Mouse (Mus musculus): ENCODE measurements around the gene Gga2.

Gga2 gene

DNA sequence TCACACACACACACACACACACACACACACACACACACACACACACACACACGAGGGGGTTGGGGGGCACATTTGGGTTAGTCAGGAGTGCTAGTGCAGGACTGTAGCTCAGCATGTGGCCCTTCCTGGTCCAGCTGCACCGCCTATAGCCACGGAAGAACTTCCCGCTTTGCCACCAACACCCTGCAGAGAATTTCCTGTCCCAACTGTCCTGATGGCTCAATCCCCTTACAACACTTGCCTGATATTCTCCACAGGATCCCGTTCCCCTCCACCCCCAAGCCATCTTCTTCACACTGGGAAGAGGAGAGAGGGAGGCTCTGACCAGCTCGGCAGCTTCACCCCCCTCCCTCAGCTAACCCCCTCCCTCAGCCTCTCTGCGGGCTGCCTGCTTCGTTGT, 20.6 kb downstream of the Gga2 start:
- no peak for DNase-seq (ENCODE audit: low spot score)

DNA sequence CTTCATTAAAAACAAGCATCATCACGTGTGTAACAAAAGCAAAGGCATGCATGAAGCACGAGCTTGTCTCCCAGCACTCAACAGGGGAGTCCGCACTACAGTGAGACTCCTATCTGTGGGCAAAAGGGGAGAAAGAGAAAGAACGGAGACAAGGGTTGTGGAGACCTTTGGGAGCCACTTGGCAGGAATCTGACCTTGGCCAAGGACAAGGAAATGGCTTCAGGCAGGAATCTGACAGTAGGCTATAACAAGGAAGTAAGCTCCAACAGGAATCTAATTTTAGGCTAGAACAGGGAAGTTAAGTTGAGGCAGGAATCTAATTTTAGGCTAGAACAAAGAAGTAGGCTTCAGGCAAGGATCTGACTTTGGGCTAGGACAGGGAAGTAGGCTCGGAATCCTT, 25.1 kb downstream of the Gga2 start:
- no peak for DNase-seq (ENCODE audit: low spot score)

DNA sequence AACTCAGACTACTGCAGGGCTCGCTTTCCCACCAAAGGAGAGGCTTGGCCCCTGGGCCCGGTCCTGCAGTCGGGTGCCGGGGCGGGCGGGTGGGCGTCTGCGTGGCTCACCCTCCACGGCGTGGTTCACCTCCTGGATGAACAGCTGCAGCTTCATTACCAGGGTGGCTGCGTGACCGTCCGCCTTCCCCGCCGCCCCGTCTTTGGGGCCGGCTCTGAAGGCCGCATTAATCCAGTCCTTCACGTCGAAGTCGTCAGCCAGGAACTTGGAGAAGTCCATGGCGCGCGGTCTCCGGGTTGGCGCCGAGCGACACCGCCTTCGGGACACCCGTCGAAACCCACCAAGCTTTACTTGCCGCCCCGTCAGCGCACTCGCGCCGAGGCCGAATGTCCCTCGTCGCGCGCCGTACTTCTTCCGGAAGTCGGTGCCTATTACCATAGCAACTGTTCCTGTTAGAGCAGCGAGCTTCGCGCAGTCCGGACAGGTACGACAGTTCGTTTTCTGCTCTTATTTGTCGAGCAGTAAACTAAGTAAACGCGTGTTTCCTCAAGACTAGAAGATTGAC, 39.6 kb downstream of the Gga2 start, which contains the start of gene Cog7:
TSS of gene Cog7 (minus strand) at position 405 of the 565 bp plus-strand sequence.
- DNase-seq (ENCODE audit: low spot score), result peak; percentile 89

DNA sequence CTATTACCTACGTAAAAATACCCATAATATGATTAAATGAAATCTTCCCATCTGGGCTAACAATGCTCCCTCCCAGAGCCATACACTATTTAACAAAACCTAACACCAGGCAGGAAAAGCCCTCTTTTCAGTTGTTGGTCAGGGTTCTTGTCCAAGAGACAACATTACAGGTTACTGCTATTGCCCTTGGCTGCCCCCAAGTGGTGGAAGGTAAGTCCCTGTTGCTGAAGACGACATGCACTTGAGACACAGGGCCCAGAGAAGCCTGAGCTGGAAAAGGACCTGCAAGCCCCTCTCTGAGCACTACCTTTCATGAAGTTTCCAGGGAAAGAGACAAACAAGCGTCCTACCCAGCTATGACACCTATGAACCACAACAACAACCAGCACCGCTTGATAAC, 46.0 kb downstream of the Gga2 start:
- DNase-seq (ENCODE audit: low spot score), result peak; percentile 56

- no peak for DNase-seq (ENCODE audit: low spot score)
These were observed 49.3 kb downstream of the Gga2 start for GRCm38 (mm10) chr7:121971698-121972097.

DNA sequence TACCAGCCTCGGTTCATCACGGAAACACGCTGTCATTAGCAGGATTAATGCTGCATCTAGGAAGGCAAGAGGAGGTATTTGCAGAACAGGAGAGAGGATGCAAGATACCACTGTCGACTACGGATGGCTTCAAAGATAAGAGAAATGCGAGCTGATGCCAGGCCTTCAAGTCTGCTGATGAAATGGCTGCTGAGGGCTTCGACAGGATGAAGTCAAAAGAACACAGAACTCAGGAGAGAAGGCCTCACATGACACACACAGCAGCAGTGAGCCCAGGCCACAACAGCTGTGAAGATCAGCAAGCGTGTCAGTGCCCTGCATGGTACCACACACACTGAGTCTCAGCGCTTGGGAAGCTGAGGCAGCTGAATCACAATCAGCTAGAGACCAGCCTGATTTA, 50.8 kb downstream of the Gga2 start:
- DNase-seq (ENCODE audit: low spot score), result no peak

GRCm38 (mm10) chr7:121968816-121969215, 52.2 kb downstream of the Gga2 start:
- DNase-seq (ENCODE audit: low spot score), result no peak

DNA sequence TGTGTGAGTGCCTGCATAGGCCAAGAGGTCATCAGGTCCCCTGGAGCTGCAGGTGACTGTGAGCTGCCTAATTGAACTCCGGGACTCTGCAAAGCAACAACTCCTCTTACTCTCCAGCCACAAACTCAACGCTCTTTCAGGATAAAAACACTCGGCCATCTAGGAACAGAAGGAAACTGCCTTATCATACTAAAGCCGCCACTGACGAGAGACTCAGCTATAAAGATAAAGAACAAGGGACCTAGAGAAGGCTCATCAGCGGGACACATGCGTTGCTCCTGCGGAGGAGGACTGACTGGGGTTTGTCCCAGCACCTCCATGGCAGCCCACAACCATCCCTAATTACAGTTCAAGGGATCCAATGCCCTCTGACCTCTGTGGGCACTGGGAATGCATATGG, 52.8 kb downstream of the Gga2 start:
- no peak for DNase-seq (ENCODE audit: low spot score)

- no peak for DNase-seq (ENCODE audit: low spot score)
These were observed 54.9 kb downstream of the Gga2 start for GRCm38 (mm10) chr7:121966169-121966568.

- DNase-seq (ENCODE audit: low spot score), result peak; percentile 54
These were observed 57.1 kb downstream of the Gga2 start for GRCm38 (mm10) chr7:121963883-121964398.

DNA sequence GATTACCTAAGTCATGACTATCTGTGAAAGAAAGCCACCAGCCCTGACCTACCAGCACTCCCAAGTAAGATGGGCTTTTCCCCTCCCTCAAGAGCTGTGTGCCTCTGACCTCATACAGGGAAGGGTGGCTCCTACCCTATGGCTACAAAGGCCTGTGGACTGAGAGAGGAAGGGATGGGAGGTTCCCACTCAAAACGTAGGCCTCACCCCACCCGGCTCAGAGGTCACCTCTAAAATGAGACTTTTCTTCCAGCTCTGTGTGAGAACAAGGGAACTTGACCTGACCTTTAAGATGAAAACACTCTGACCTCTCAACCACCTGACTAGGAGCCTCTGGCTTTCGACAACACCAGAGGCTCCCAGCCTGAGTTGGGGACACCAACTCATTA, 58.5 kb downstream of the Gga2 start:
- DNase-seq (ENCODE audit: low spot score), result no peak

- DNase-seq (ENCODE audit: low spot score), result no peak
These were observed 59.0 kb downstream of the Gga2 start for GRCm38 (mm10) chr7:121961913-121962570.

GRCm38 (mm10) chr7:121955802-121956201, 65.2 kb downstream of the Gga2 start:
- no peak for DNase-seq (ENCODE audit: low spot score)

DNA sequence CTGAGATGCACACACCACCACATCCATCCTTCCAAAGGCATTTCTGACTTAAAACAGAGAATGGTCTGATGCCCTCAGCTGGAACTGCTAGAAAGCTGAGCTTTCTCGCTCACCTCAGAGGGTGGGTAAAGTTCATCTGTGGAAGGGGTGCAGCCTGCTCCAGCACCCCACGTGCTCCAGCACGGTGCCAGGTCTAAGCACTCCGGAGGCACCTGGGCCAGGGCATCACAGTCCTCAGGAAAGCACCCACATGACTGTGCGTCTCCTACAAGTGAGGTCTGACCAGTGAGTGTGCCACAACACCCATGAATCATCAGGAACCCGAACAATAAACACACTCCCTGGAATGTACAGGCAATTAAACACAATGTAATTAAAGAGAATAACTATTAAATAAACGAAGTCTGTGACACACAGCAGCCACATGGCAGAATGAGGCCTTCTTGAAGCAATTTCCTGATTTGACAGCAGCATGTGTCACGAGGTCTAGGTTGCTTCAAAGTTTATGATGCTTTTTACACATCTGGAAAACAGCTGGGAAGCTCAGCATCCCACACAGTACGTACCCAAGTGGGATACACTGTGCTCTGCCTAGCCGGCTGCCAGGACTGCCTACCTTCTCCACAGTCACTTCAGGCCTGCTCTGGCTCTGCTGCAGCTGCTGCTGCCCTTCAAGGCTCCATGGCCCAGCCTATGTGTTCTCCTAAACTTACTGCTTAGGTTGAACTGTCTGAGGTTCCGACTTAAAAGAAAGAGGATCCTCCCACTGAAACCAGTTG, 65.9 kb downstream of the Gga2 start:
- DNase-seq (ENCODE audit: low spot score), result no peak

GRCm38 (mm10) chr7:121947513-121947912, 73.5 kb downstream of the Gga2 start:
- DNase-seq (ENCODE audit: low spot score), result no peak

DNA sequence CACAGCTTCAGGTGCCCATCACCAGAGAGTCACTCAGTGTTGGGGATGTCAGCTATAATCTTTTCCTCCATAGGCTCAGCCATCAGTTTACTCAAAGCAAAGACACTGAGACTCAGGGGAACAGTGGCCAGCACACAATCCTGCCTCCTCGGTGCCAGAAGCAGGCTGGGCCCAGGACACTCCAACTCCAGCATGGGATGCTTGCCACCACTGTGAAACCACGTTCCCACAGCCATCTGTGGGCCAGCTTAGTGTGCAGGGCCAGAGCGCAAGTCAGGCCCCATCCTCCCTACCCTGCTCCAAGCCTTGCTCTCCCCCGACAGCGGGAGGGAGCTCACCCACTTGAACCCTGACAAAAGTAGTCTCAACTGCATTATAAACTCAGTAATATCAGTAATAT, 74.8 kb downstream of the Gga2 start:
- DNase-seq (ENCODE audit: low spot score), result no peak

DNA sequence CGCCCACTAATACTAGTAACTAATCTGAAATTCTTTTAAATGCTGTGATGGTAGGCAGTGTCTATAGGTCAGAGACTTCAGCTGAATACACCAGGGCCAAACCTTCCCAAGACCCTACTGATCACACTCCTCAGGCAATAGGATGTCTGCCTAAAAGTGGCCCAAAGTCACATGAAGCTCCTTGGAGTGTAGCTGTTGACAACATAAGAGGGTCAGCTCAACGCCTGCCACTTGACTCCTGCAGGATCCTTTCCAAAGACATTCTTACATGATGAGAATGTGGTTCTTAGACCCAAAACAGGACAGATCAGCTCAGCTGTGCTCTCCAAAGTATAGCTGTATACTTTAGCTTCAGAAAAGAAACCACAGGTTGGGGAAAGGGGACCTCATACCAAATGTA, 78.7 kb downstream of the Gga2 start:
- no peak for DNase-seq (ENCODE audit: low spot score)

GRCm38 (mm10) chr7:121941640-121942039, 79.4 kb downstream of the Gga2 start:
- no peak for DNase-seq (ENCODE audit: low spot score)

DNA sequence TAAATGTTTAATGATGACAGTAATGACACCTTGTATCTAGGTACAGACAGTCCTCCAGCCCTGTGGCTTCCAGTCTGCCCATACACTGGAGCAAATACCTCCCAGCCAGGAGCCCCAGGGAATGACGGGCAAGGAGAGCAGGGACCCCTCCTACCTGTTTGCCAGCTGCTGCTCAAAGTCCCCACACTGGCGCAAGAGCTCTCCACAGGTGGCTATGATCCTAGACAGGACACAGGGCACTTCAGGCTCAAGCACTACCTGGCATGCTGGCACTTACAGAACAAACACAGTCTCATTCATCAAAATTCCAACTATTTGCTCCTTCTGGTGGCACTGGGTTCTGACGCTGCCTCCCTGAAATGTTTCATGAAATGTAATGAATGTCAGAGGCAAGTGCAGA, 80.0 kb downstream of the Gga2 start:
- DNase-seq (ENCODE audit: low spot score), result no peak

- DNase-seq (ENCODE audit: low spot score), result peak; percentile 86
These were observed 81.3 kb downstream of the Gga2 start for GRCm38 (mm10) chr7:121939729-121940128.

DNA sequence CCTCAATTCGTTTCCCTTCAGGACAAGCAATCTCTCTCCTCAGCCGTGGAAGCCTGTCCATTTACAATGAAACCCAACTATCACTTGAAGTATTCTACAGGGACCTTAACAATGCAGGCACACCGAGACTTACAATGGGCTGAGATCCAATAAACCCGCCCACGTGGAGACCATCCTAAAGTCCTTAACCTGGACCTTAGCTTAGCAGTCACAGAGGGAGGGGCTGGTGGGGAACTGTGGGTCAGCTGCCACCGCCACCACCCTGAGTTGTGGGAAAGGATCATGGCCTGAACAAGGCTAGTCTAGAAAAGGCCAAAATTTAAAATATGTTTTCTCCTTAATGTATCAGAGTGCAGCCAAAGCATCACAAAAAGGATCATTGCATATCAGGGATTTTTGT, 81.8 kb downstream of the Gga2 start:
- DNase-seq (ENCODE audit: low spot score), result no peak

DNA sequence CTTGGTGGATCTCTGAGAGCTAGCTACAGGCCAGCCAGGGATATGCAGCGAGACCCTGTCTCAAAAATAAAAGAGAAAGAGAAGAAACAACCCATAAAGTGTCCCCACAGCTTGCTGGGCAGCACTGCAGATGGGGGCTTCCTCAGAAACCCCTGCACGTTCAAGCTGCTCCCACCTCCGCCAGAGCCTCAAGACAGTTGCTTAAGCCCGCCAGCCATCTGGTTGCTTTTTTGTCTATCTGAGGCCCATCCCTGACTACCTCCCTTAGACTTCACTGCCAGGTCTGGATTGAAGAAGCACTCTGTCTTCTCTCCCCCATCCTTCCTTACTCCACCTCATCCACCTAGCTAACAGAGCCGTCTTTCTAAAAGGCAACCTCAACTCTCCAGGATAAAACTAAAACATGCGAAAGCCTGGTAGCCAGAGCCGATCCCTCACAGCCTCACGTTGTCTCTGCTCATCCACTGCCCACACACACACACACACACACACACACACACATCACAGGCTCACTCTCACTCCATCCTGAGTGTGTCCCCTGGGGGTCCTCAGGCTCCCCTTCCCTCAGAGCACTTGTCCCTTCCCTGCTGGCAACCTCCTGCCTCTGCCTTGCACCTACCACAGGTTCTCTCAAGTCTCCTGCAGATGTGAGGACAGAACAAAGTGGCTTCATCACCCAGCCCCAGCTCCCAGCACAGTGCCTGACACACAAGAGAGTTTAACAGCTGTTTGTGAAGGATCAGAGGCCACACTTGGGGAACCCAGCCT, 82.7 kb downstream of the Gga2 start:
- no peak for DNase-seq (ENCODE audit: low spot score)

Data from layer of hippocampus, adult 11-12 months (tissue).